Mouse (Mus musculus) forebrain, postnatal 0 days (tissue): ENCODE data around the gene Ramp2. TPM values are rescaled to one million over a fixed set of nuclear protein-coding genes. Genes with fewer than 3 reads are reported as not detected.

Experiments used
- ATAC-seq: fragments of 200-750 bp; cut with Nextera tagmentation; 2 replicates; pipeline ENCODE4 v1.8.0; 2017; ENCODE audit warnings: mild to moderate bottlenecking, moderate library complexity
- DNase-seq: peaks from one replicate; pipeline ENCODE4 v3.0.0-alpha.2; 2015
- H3K27ac ChIP-seq: fragments of 300-500 bp; sonication (generic); 2 replicates; pipeline ENCODE4 v1.5.1; 2014; ENCODE audit warnings: low read depth, mild to moderate bottlenecking, antibody characterized with exemption, low read length, moderate library complexity, mixed read lengths
- H3K27me3 ChIP-seq: fragments of 300-500 bp; sonication (generic); 2 replicates; pipeline ENCODE4 v1.6.1; 2014; ENCODE audit warnings: mild to moderate bottlenecking, low read length, mixed read lengths; ENCODE audit not compliant: insufficient read depth
- H3K36me3 ChIP-seq: fragments of 300-500 bp; sonication (generic); 2 replicates; pipeline ENCODE4 v1.6.1; 2014; ENCODE audit warnings: mild to moderate bottlenecking, moderate library complexity; ENCODE audit not compliant: insufficient read depth
- H3K4me1 ChIP-seq: fragments of 300-500 bp; sonication (generic); 2 replicates; pipeline ENCODE4 v1.6.1; 2014; ENCODE audit warnings: antibody characterized with exemption; ENCODE audit not compliant: insufficient read depth
- H3K4me2 ChIP-seq: fragments of 300-500 bp; sonication (generic); 2 replicates; pipeline ENCODE4 v1.6.1; 2014; ENCODE audit warnings: low read depth, mild to moderate bottlenecking, moderate library complexity
- H3K4me3 ChIP-seq: fragments of 300-500 bp; sonication (generic); 2 replicates; pipeline ENCODE4 v1.5.1; 2014; ENCODE audit warnings: low read depth, low read length, mixed read lengths
- H3K9ac ChIP-seq: fragments of 300-500 bp; sonication (generic); 2 replicates; pipeline ENCODE4 v1.6.1; 2014; ENCODE audit warnings: mild to moderate bottlenecking
- H3K9me3 ChIP-seq: fragments of 300-500 bp; sonication (generic); 2 replicates; pipeline ENCODE4 v1.6.1; 2016; ENCODE audit warnings: low read length
- CTCF ChIP-seq: sonication (generic); IDR thresholded peaks from 2 replicates; pipeline ENCODE4 v1.5.1; 2016; ENCODE audit warnings: antibody characterized with exemption, control low read depth, low read depth
- WGBS: fragments of 180-500 bp; shearing (Covaris S2); extraction: QIAGEN DNeasy Blood & Tissue Kit; methylation state at CpG from one replicate; pipeline ENCODE4 v1.1.7; 2014; 5-methylcytosine and 5-hydroxymethylcytosine counted together
- polyA plus RNA-seq: library from polyadenylated mRNA; unstranded; fragments of >200 nt; fragmentation: Nextera tagmentation; extraction: Ambion mirVana; gene quantifications from 2 replicates; pipeline ENCODE4 v1.2.1, GENCODE M21; 2015
- total RNA-seq: library from RNA; depleted of rRNA; stranded (reverse); fragments of >200 nt; gene quantifications from 2 replicates; pipeline ENCODE4 v1.2.3, GENCODE M21; 2014; rRNA removed

The Ramp2 gene
- total and polyA plus RNA-seq, 2 experiments from 2014 or later: 46.0 to 102 TPM

DNA sequence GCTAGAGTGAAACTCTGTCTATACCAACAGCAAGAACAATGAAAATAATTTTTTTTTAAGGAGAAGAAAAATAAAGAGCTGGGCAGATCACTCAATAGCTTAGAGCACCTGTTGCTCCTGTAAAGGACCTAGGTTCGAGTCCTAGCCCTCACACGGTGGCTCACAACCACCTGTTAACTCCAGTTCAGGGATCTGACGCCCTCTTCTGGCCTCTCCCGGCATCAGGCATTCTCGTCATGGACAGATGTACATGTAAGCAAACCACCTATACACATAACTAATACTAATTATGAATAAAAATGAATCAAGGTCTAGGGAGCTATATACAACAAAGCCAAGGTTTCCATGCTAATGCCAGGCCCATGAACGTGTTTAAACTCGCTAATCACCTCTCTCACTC is 55.1 kb downstream of the Ramp2 start:
- ATAC-seq: no peak
- Histone ChIP-seq H3K9me3 (no peaks in the 10 kb centered on the region), H3K36me3 (peaks cover 11% of the 10 kb centered on the region), H3K27me3 (no peaks in the 10 kb centered on the region), H3K4me3 (peak overlapping the region; percentile 90), H3K4me1 (0 out of 2 replicates have a peak, but pooled peaks cover 13% of the 10 kb centered on the region), H3K4me2 (peak overlapping the region; percentile 96), H3K9ac (no peak overlapping the region; the same call in 1 of the 2 replicates), H3K27ac (no peak overlapping the region)
- DNase-seq: no peak
- 72% methylated on average over 7 of the region's 7 CpGs for WGBS
- TF ChIP-seq CTCF: 0 out of 2 replicates have a peak, but pooled peaks have one; percentile 15

DNA sequence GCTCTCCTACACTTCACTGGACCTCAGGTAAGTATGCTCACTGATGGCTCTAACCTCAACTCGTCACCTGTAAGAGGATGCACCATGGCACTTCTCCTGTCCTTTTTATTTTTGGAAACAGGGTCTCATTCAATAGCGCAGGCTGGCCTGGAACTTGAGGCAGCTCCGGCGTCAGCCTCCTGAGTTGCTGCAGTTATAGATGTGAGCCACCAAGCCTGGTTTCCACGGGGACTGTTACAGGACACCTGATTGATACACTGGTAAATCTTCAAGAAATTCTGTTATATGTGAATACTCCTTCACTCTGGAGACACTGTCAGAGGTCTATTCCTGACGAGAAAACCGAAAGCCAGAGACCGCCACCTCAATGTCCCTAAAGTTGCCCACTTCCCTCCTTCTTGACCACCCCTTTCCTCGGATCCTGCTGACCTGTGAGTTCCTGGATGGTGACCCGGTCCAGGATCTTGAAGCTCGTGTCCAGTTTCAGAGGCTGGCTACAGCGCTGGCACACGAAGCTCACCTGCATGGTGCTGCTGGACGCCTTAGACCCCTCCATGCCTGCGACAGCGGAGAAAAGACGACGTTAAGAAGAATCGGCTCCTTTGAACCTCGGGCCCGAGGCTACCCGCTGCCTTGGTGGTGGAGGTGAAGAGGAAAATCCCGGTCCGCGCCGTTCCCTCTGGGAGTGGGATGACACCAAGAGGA is 55.6 kb downstream of the Ramp2 start:
- Histone ChIP-seq H3K27me3 (no peaks in the 10 kb centered on the region), H3K9me3 (no peaks in the 10 kb centered on the region), H3K36me3 (peaks cover 11% of the 10 kb centered on the region), H3K4me2 (peak overlapping the region; percentile 96), H3K4me1 (0 out of 2 replicates have a peak, but pooled peaks cover 13% of the 10 kb centered on the region), H3K9ac (peak overlapping the region; percentile 79), H3K27ac (peak overlapping the region; percentile 69), H3K4me3 (peak overlapping the region; percentile 90)
- ATAC-seq (no peak), DNase-seq (no peak)
- no peak for TF ChIP-seq CTCF
- 14% methylated on average over 26 of the region's 26 CpGs for WGBS

DNA sequence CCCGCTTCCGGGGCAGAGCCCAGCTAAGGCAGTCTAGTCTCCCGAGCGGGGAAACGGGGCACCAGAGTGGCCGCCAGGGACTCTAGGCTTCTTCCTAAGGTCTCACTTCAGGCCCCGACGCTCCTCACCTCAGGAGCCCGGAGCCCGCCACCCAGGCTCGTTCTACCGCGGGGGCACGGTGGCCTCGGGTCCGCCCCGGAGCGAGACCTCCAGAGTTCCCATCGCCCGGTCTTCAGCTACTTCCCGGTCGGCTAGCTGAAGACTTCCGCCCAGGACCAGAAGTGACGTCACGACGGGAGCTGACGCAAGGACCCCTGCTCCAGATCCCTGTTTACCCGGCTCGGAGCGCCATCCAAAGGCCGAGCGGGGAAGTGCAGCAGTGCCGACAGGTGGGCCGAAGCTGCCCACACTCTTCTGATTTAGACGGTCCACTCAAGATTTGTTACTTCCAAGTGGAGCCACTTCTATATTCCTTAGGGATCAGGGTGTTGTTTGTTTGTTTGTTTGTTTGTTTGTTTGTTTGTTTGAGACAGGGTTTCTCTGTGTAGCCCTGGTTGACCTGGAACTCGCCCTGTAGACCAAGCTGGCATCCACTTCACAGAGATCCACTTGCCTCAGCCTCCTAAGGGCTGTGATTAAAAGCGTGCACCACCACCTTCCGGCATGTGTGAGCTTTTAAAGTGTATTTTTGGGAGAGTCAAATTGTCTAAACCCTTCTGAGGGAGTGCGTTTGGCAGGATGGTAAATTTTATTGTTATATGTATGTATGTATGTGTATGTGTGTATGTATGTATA is 56.4 kb downstream of the Ramp2 start, which contains the start of gene Becn1:
Gene Becn1, minus strand, starts transcription at position 283 of the 795 bp plus-strand sequence.
- peak; percentile 95 for DNase-seq
- WGBS: 9% methylated on average over 39 of the region's 39 CpGs
- H3K27me3 ChIP-seq: no peaks in the 10 kb centered on the region
- H3K36me3 ChIP-seq: peaks cover 11% of the 10 kb centered on the region
- peak; percentile 97 for TF ChIP-seq CTCF
- peak; percentile 99 for ATAC-seq
- peak within 1 kb of the TSS; percentile 79 for H3K9ac ChIP-seq
- H3K9me3 ChIP-seq: no peaks in the 10 kb centered on the region
- H3K4me1 ChIP-seq: 0 out of 2 replicates have a peak, but pooled peaks cover 13% of the 10 kb centered on the region
- H3K4me2 ChIP-seq: peak within 1 kb of the TSS; percentile 96
- peak within 1 kb of the TSS; percentile 90 for H3K4me3 ChIP-seq
- peak within 1 kb of the TSS; percentile 69 for H3K27ac ChIP-seq

- Histone ChIP-seq H3K9me3 (no peaks in the 10 kb centered on the region), H3K4me3 (no peak overlapping the region), H3K36me3 (no peaks in the 10 kb centered on the region), H3K27me3 (no peaks in the 10 kb centered on the region), H3K4me1 (no peaks in the 10 kb centered on the region), H3K9ac (no peak overlapping the region), H3K27ac (no peak overlapping the region), H3K4me2 (no peak overlapping the region)
- TF ChIP-seq CTCF: no peak
- no peak for DNase-seq
- 45% methylated on average over 5 of the region's 5 CpGs for WGBS
- no peak for ATAC-seq
These were observed 61.9 kb downstream of the Ramp2 start for GRCm38 (mm10) chr11:101307744-101308143.

Other genes with a start within 250 kb of the Ramp2 start
- 132 and 179 TPM in 2 replicates for gene Atp6v0a1, start 236.6 kb upstream of the Ramp2 start, total RNA-seq
- 121 and 162 TPM in 2 replicates for gene Atp6v0a1, start 236.6 kb upstream of the Ramp2 start, polyA plus RNA-seq
- 11.3 and 14.9 TPM in 2 replicates for gene Naglu, start 176.0 kb upstream of the Ramp2 start, total RNA-seq
- 11.6 and 12.6 TPM in 2 replicates for gene Naglu, start 176.0 kb upstream of the Ramp2 start, polyA plus RNA-seq
- 0.23 and 0.71 TPM in 2 replicates for gene Hsd17b1, start 167.6 kb upstream of the Ramp2 start, total RNA-seq
- not detected in 2 replicates for gene Hsd17b1, start 167.6 kb upstream of the Ramp2 start, polyA plus RNA-seq
- gene Coasy, start 163.5 kb upstream of the Ramp2 start, total RNA-seq: 39.3 and 40.7 TPM in 2 replicates
- 39.8 and 40.2 TPM in 2 replicates for gene Coasy, start 163.5 kb upstream of the Ramp2 start, polyA plus RNA-seq
- 68.0 and 76.5 TPM in 2 replicates for gene Mlx, start 158.8 kb upstream of the Ramp2 start, total RNA-seq
- gene Mlx, start 158.8 kb upstream of the Ramp2 start, polyA plus RNA-seq: 78.0 and 82.4 TPM in 2 replicates
- gene Psmc3ip, start 150.6 kb upstream of the Ramp2 start, total RNA-seq: 9.5 and 13.8 TPM in 2 replicates
- gene Psmc3ip, start 150.6 kb upstream of the Ramp2 start, polyA plus RNA-seq: 19.2 and 25.7 TPM in 2 replicates
- gene Retreg3, start 126.1 kb upstream of the Ramp2 start, total RNA-seq: 53.3 and 59.0 TPM in 2 replicates
- gene Retreg3, start 126.1 kb upstream of the Ramp2 start, polyA plus RNA-seq: 21.0 and 23.2 TPM in 2 replicates
- gene Tubg1, start 126.1 kb upstream of the Ramp2 start, total RNA-seq: 35.6 and 43.1 TPM in 2 replicates
- gene Tubg1, start 126.1 kb upstream of the Ramp2 start, polyA plus RNA-seq: 64.8 and 66.6 TPM in 2 replicates
- gene Tubg2, start 90.1 kb upstream of the Ramp2 start, total RNA-seq: 23.2 and 28.6 TPM in 2 replicates
- 59.9 and 69.7 TPM in 2 replicates for gene Tubg2, start 90.1 kb upstream of the Ramp2 start, polyA plus RNA-seq
- 3.0 and 3.5 TPM in 2 replicates for gene Cntnap1, start 75.5 kb upstream of the Ramp2 start, total RNA-seq
- 0.35 and 1.1 TPM in 2 replicates for gene Cntnap1, start 75.5 kb upstream of the Ramp2 start, polyA plus RNA-seq
- 9.2 and 10.2 TPM in 2 replicates for gene Plekhh3, start 74.7 kb upstream of the Ramp2 start, total RNA-seq
- gene Plekhh3, start 74.7 kb upstream of the Ramp2 start, polyA plus RNA-seq: 4.9 and 5.3 TPM in 2 replicates
- 0.23 and 0.52 TPM in 2 replicates for gene Ccr10, start 70.6 kb upstream of the Ramp2 start, total RNA-seq
- gene Ccr10, start 70.6 kb upstream of the Ramp2 start, polyA plus RNA-seq: 0.15 and 0.24 TPM in 2 replicates
- 25.6 and 27.7 TPM in 2 replicates for gene Ezh1, start 19.6 kb upstream of the Ramp2 start, total RNA-seq
- gene Ezh1, start 19.6 kb upstream of the Ramp2 start, polyA plus RNA-seq: 18.8 and 22.5 TPM in 2 replicates
- 71.7 and 75.8 TPM in 2 replicates for gene Vps25, start 7.7 kb downstream of the Ramp2 start, total RNA-seq
- 135 and 138 TPM in 2 replicates for gene Vps25, start 7.7 kb downstream of the Ramp2 start, polyA plus RNA-seq
- 3.2 and 5.4 TPM in 2 replicates for gene Wnk4, start 14.5 kb downstream of the Ramp2 start, total RNA-seq
- 7.8 and 9.1 TPM in 2 replicates for gene Wnk4, start 14.5 kb downstream of the Ramp2 start, polyA plus RNA-seq
- 0.10 and 0.15 TPM in 2 replicates for gene Cntd1, start 33.0 kb downstream of the Ramp2 start, total RNA-seq
- 0.36 and 0.61 TPM in 2 replicates for gene Cntd1, start 33.0 kb downstream of the Ramp2 start, polyA plus RNA-seq
- gene Coa3, start 33.1 kb downstream of the Ramp2 start, total RNA-seq: 110 and 140 TPM in 2 replicates
- gene Coa3, start 33.1 kb downstream of the Ramp2 start, polyA plus RNA-seq: 208 and 233 TPM in 2 replicates
- 107 and 177 TPM in 2 replicates for gene Becn1, start 56.3 kb downstream of the Ramp2 start, total RNA-seq
- gene Becn1, start 56.3 kb downstream of the Ramp2 start, polyA plus RNA-seq: 133 and 145 TPM in 2 replicates
- gene Psme3, start 70.2 kb downstream of the Ramp2 start, total RNA-seq: 70.7 and 80.9 TPM in 2 replicates
- 78.2 and 88.0 TPM in 2 replicates for gene Psme3, start 70.2 kb downstream of the Ramp2 start, polyA plus RNA-seq
- gene Aoc2, start 79.0 kb downstream of the Ramp2 start, total RNA-seq: 2.7 and 4.4 TPM in 2 replicates
- gene Aoc2, start 79.0 kb downstream of the Ramp2 start, polyA plus RNA-seq: 0.42 and 0.87 TPM in 2 replicates
- gene Aoc3, start 84.6 kb downstream of the Ramp2 start, total RNA-seq: 0.31 and 0.43 TPM in 2 replicates
- gene Aoc3, start 84.6 kb downstream of the Ramp2 start, polyA plus RNA-seq: 0.05 and 0.08 TPM in 2 replicates
- not detected in 2 replicates for gene G6pc, start 121.5 kb downstream of the Ramp2 start, total RNA-seq
- not detected in 2 replicates for gene G6pc, start 121.5 kb downstream of the Ramp2 start, polyA plus RNA-seq
- gene Aarsd1, start 171.6 kb downstream of the Ramp2 start, total RNA-seq: 87.8 and 89.8 TPM in 2 replicates
- gene Aarsd1, start 171.6 kb downstream of the Ramp2 start, polyA plus RNA-seq: 90.9 and 101 TPM in 2 replicates
- 1.0 and 5.7 TPM in 2 replicates for gene Gm27029, start 178.8 kb downstream of the Ramp2 start, total RNA-seq
- 5.1 and 6.2 TPM in 2 replicates for gene Gm27029, start 178.8 kb downstream of the Ramp2 start, polyA plus RNA-seq
- gene Rundc1, start 179.1 kb downstream of the Ramp2 start, total RNA-seq: 10.9 and 12.6 TPM in 2 replicates
- 18.9 and 24.4 TPM in 2 replicates for gene Rundc1, start 179.1 kb downstream of the Ramp2 start, polyA plus RNA-seq
- gene Ptges3l, start 179.3 kb downstream of the Ramp2 start, total RNA-seq: 0.62 and 1.8 TPM in 2 replicates
- 1.2 and 2.4 TPM in 2 replicates for gene Ptges3l, start 179.3 kb downstream of the Ramp2 start, polyA plus RNA-seq
- gene Rpl27, start 196.3 kb downstream of the Ramp2 start, total RNA-seq: 785 and 1,503 TPM in 2 replicates
- 274 and 348 TPM in 2 replicates for gene Rpl27, start 196.3 kb downstream of the Ramp2 start, polyA plus RNA-seq
- 3.2 and 5.2 TPM in 2 replicates for gene Ifi35, start 202.4 kb downstream of the Ramp2 start, total RNA-seq
- gene Ifi35, start 202.4 kb downstream of the Ramp2 start, polyA plus RNA-seq: 3.8 and 5.1 TPM in 2 replicates
- 61.9 and 71.4 TPM in 2 replicates for gene Rnd2, start 219.0 kb downstream of the Ramp2 start, total RNA-seq
- 88.1 and 96.6 TPM in 2 replicates for gene Rnd2, start 219.0 kb downstream of the Ramp2 start, polyA plus RNA-seq
- gene Vat1, start 220.2 kb downstream of the Ramp2 start, total RNA-seq: 131 and 174 TPM in 2 replicates
- gene Vat1, start 220.2 kb downstream of the Ramp2 start, polyA plus RNA-seq: 73.3 and 92.7 TPM in 2 replicates